Mouse (Mus musculus) kidney, postnatal 0 days (tissue): ENCODE data around the gene Usp48. TPM values are rescaled to one million over a fixed set of nuclear protein-coding genes. Genes with fewer than 3 reads are reported as not detected.
A peak's percentile ranks its signal among the peaks of the same experiment; 100 is the strongest.

Experiments used
- ATAC-seq: fragments of 200-750 bp; cut with Nextera tagmentation; replicated peaks from 2 replicates; pipeline ENCODE4 v1.8.0; 2017; ENCODE audit warnings: low read depth, moderate number of reproducible peaks, moderate TSS enrichment, moderate library complexity; ENCODE audit not compliant: low FRiP score
- DNase-seq: peaks from one replicate; pipeline ENCODE4 v3.0.0-alpha.2; 2016; ENCODE audit warnings: low spot score
- H3K27ac ChIP-seq: fragments of 300-500 bp; sonication (generic); 2 replicates; pipeline ENCODE4 v1.5.1; 2014; ENCODE audit warnings: mild to moderate bottlenecking
- H3K27me3 ChIP-seq: fragments of 300-500 bp; sonication (generic); 2 replicates; pipeline ENCODE4 v1.6.1; 2014; ENCODE audit warnings: low read length, mixed read lengths; ENCODE audit not compliant: insufficient read depth
- H3K36me3 ChIP-seq: fragments of 300-500 bp; sonication (generic); 2 replicates; pipeline ENCODE4 v1.6.1; 2014; ENCODE audit warnings: low read length, mixed read lengths; ENCODE audit not compliant: insufficient read depth
- H3K4me1 ChIP-seq: fragments of 300-500 bp; sonication (generic); replicated peaks from 2 replicates; pipeline ENCODE4 v1.6.1; 2014; ENCODE audit warnings: antibody characterized with exemption, low read length, mixed read lengths; ENCODE audit not compliant: insufficient read depth
- H3K4me2 ChIP-seq: fragments of 300-500 bp; sonication (generic); 2 replicates; pipeline ENCODE4 v1.6.1; 2014; ENCODE audit warnings: mild to moderate bottlenecking, low read length, moderate library complexity, mixed read lengths
- H3K4me3 ChIP-seq: fragments of 300-500 bp; sonication (generic); replicated peaks from 2 replicates; pipeline ENCODE4 v1.5.1; 2014; ENCODE audit warnings: low read depth, low read length
- H3K9ac ChIP-seq: fragments of 300-500 bp; sonication (generic); 2 replicates; pipeline ENCODE4 v1.6.1; 2014; ENCODE audit warnings: low read depth, low read length
- H3K9me3 ChIP-seq: fragments of 300-500 bp; sonication (generic); replicated peaks from 2 replicates; pipeline ENCODE4 v1.6.1; 2016; ENCODE audit warnings: low read length, inconsistent platforms, mixed read lengths
- CTCF ChIP-seq: IDR thresholded peaks from 2 replicates; pipeline ENCODE4 v1.5.1; 2016; ENCODE audit warnings: antibody characterized with exemption, low read depth, mild to moderate bottlenecking, moderate library complexity
- WGBS: fragments of 180-500 bp; shearing (Covaris S2); extraction: QIAGEN DNeasy Blood & Tissue Kit; methylation state at CpG from one replicate; pipeline ENCODE4 v1.1.7; 2014; 5-methylcytosine and 5-hydroxymethylcytosine counted together
- polyA plus RNA-seq: library from polyadenylated mRNA; unstranded; fragments of >200 nt; fragmentation: Nextera tagmentation; extraction: Ambion mirVana; gene quantifications from 2 replicates; pipeline ENCODE4 v1.2.1, GENCODE M21; 2015

Gene Usp48
- polyA plus RNA-seq, 1 experiment from 2014 or later = 40.4 TPM

- Histone ChIP-seq H3K27ac (no peak overlapping the region), H3K36me3 (no peaks in the 10 kb centered on the region), H3K27me3 (peaks cover 10% of the 10 kb centered on the region; the same call in 1 of the 2 replicates), H3K9ac (no peak overlapping the region), H3K4me2 (no peak overlapping the region), H3K9me3 (no peaks in the 10 kb centered on the region), H3K4me1 (0 out of 2 replicates have a peak, but pooled peaks cover 17% of the 10 kb centered on the region), H3K4me3 (no peak overlapping the region)
- no peak for TF ChIP-seq CTCF
- 76% methylated on average over 4 of the region's 4 CpGs for WGBS
- no peak for DNase-seq
- ATAC-seq = no peak
Observed at GRCm38 (mm10) chr4:137663491-137663890, 69.9 kb downstream of the Usp48 start.

DNA sequence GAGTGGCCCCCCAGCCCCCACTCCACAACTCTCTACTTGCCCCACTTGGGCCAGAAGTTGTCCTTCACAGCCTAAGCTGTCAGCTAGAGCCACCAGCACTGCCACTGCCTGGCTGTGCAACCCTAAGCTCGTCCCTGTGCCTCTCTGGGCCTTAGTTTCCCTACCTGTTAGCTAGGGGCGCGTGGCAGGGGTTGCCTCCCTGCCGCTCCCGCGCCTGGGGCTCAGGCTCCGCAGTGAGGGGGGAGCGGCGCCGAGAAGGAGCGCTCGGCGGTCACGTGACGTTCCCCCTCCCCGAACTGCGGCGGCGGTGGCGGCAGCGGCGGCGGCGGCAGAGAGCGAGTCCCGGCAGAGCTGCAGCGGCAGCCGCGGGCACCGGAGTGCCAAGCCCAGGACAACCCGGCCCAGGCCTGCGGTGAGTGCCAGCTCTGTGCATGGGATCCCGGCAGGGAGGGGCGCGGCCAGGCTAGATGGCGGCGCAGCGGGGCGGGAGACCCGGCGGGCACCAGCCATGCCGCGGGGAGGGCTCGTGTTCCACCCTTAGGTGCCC lies 71.0 kb downstream of the Usp48 start, which contains the start of gene Rap1gap:
Rap1gap (plus strand) TSS at position 294 of the 547 bp plus-strand sequence.
- WGBS = under 1% methylated on average over 44 of the region's 44 CpGs
- Histone ChIP-seq H3K4me2 (peak within 1 kb of the TSS; percentile 90), H3K27ac (0 out of 2 replicates have a peak within 1 kb of the TSS, but pooled peaks have one; percentile 4), H3K4me1 (0 out of 2 replicates have a peak, but pooled peaks cover 17% of the 10 kb centered on the region), H3K36me3 (no peaks in the 10 kb centered on the region), H3K4me3 (peak within 1 kb of the TSS; percentile 47), H3K27me3 (peaks cover 10% of the 10 kb centered on the region; the same call in 1 of the 2 replicates), H3K9ac (peak within 1 kb of the TSS; percentile 57), H3K9me3 (no peaks in the 10 kb centered on the region)
- no peak for TF ChIP-seq CTCF
- ATAC-seq (peak; percentile 25; the same call in 1 of the 2 replicates), DNase-seq (peak; percentile 27)

- no peak for TF ChIP-seq CTCF
- H3K9ac ChIP-seq = peak overlapping the region; percentile 57
- H3K36me3 ChIP-seq = no peaks in the 10 kb centered on the region
- DNase-seq (no peak), ATAC-seq (no peak)
- WGBS = 16% methylated on average over 15 of the region's 15 CpGs
- H3K4me1 ChIP-seq = 0 out of 2 replicates have a peak, but pooled peaks cover 16% of the 10 kb centered on the region
- peaks cover 10% of the 10 kb centered on the region; the same call in 1 of the 2 replicates for H3K27me3 ChIP-seq
- H3K4me3 ChIP-seq = peak overlapping the region; percentile 47
- H3K9me3 ChIP-seq = no peaks in the 10 kb centered on the region
- peak overlapping the region; percentile 90 for H3K4me2 ChIP-seq
- 0 out of 2 replicates have a peak overlapping the region, but pooled peaks have one; percentile 4 for H3K27ac ChIP-seq
Observed at GRCm38 (mm10) chr4:137664980-137665675, 71.6 kb downstream of the Usp48 start.

DNA sequence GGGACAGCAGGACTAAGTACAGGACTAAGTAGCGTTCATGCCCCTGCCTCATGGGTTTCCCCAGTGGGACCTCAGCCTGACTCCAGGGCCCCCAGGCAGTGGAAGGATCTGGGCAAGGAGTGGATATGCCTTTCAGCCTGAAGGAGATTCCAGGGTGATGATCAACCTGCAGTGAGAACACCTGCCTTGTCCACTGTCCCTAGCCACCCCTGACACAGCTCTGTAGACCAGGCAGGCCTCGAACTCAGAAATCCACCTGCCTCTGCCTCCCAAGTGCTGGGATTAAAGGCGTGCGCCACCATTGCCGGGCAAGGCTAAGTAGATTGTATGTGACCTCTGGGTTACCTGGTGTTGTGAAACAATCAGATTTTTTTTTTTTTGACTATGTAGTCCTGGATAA lies 72.2 kb downstream of the Usp48 start:
- Histone ChIP-seq H3K4me1 (0 out of 2 replicates have a peak, but pooled peaks cover 11% of the 10 kb centered on the region), H3K36me3 (no peaks in the 10 kb centered on the region), H3K27ac (no peak overlapping the region), H3K4me3 (no peak overlapping the region), H3K9ac (no peak overlapping the region), H3K9me3 (no peaks in the 10 kb centered on the region), H3K27me3 (peaks cover 10% of the 10 kb centered on the region; the same call in 1 of the 2 replicates), H3K4me2 (no peak overlapping the region)
- ATAC-seq = no peak
- 96% methylated on average over 5 of the region's 5 CpGs for WGBS
- DNase-seq = no peak
- TF ChIP-seq CTCF = no peak

GRCm38 (mm10) chr4:137666283-137666957 lies 72.9 kb downstream of the Usp48 start:
- Histone ChIP-seq H3K27ac (no peak overlapping the region), H3K9me3 (no peaks in the 10 kb centered on the region), H3K4me2 (no peak overlapping the region), H3K4me3 (no peak overlapping the region), H3K36me3 (no peaks in the 10 kb centered on the region), H3K9ac (no peak overlapping the region), H3K4me1 (0 out of 2 replicates have a peak, but pooled peaks cover 11% of the 10 kb centered on the region), H3K27me3 (peaks cover 10% of the 10 kb centered on the region; the same call in 1 of the 2 replicates)
- WGBS = 69% methylated on average over 5 of the region's 5 CpGs
- DNase-seq (no peak), ATAC-seq (no peak)
- TF ChIP-seq CTCF = no peak

DNA sequence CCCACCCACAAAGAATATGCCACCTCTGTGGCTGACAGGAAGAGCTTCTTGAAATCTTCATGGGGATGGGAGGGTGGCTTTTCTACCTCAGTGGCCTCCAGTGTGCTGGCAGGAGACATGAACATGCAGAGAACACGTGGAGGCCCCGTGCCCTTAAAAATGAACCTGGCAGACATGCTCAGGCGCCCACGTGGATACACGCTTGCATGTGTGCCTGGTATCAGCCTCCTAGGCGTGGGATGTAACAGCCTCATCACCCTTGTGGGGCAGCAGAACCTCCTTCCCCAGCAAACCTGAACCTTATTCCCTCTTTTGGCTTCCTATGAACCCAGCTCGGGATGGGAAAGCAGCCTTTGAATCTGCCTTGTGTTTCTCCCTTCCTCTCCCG lies 73.4 kb downstream of the Usp48 start:
- 50% methylated on average over 8 of the region's 8 CpGs for WGBS
- 0 out of 2 replicates have a peak, but pooled peaks cover 11% of the 10 kb centered on the region for H3K4me1 ChIP-seq
- no peak for DNase-seq

More for the DNA sequence above, 73.4 kb downstream of the Usp48 start:
- H3K9ac ChIP-seq = no peak overlapping the region
- no peaks in the 10 kb centered on the region for H3K36me3 ChIP-seq
- peaks cover 10% of the 10 kb centered on the region; the same call in 1 of the 2 replicates for H3K27me3 ChIP-seq
- no peak overlapping the region for H3K4me2 ChIP-seq
- no peak for ATAC-seq
- TF ChIP-seq CTCF = no peak
- H3K9me3 ChIP-seq = no peaks in the 10 kb centered on the region
- no peak overlapping the region for H3K27ac ChIP-seq
- no peak overlapping the region for H3K4me3 ChIP-seq
